Mouse (Mus musculus) midbrain, embryonic 16.5 days (tissue): ENCODE measurements around the gene Acin1. TPM values are rescaled to one million over a fixed set of nuclear protein-coding genes. Genes with fewer than 3 reads are reported as not detected.

ENCODE experiments used
- ATAC-seq: fragments of 200-750 bp; cut with Nextera tagmentation; 2 replicates; pipeline ENCODE4 v1.8.0; 2017; ENCODE audit warnings: moderate TSS enrichment
- H3K27ac ChIP-seq: fragments of 300-500 bp; sonication (generic); 2 replicates; pipeline ENCODE4 v1.5.1; 2014; ENCODE audit warnings: mild to moderate bottlenecking, low read length, mixed read lengths
- H3K27me3 ChIP-seq: fragments of 300-500 bp; sonication (generic); 2 replicates; pipeline ENCODE4 v1.6.1; 2014; ENCODE audit warnings: low read depth, low read length, mixed read lengths; ENCODE audit not compliant: control insufficient read depth, insufficient read depth
- H3K36me3 ChIP-seq: fragments of 300-500 bp; sonication (generic); 2 replicates; pipeline ENCODE4 v1.6.1; 2014; ENCODE audit warnings: mild to moderate bottlenecking, low read length, moderate library complexity, mixed read lengths; ENCODE audit not compliant: control insufficient read depth, insufficient read depth
- H3K4me1 ChIP-seq: fragments of 300-500 bp; sonication (generic); 2 replicates; pipeline ENCODE4 v1.6.1; 2014; ENCODE audit warnings: mild to moderate bottlenecking, low read length, mixed read lengths; ENCODE audit not compliant: control insufficient read depth, insufficient read depth
- H3K4me2 ChIP-seq: fragments of 300-500 bp; sonication (generic); 2 replicates; pipeline ENCODE4 v1.6.1; 2014; ENCODE audit warnings: mild to moderate bottlenecking, low read length, mixed read lengths
- H3K4me3 ChIP-seq: fragments of 300-500 bp; sonication (generic); 2 replicates; pipeline ENCODE4 v1.5.1; 2014; ENCODE audit warnings: low read depth, mild to moderate bottlenecking, low read length, moderate library complexity, mixed read lengths
- H3K9ac ChIP-seq: fragments of 300-500 bp; sonication (generic); 2 replicates; pipeline ENCODE4 v1.6.1; 2014; ENCODE audit warnings: low read depth, low read length, mixed read lengths
- H3K9me3 ChIP-seq: fragments of 300-500 bp; sonication (generic); replicated peaks from 2 replicates; pipeline ENCODE4 v1.6.1; 2014; ENCODE audit warnings: mild to moderate bottlenecking, low read length, mixed read lengths; ENCODE audit not compliant: control insufficient read depth, poor library complexity, severe bottlenecking
- WGBS: fragments of 180-500 bp; shearing (Covaris S2); extraction: QIAGEN DNeasy Blood & Tissue Kit; methylation state at CpG from one replicate; pipeline ENCODE4 v1.1.7; 2014; 5-methylcytosine and 5-hydroxymethylcytosine counted together
- polyA plus RNA-seq: library from polyadenylated mRNA; unstranded; fragments of >200 nt; fragmentation: Nextera tagmentation; extraction: Ambion mirVana; gene quantifications from 2 replicates; pipeline ENCODE4 v1.2.1, GENCODE M21; 2015

Acin1 gene
- polyA plus RNA-seq, 1 experiment from 2014 or later: 108 TPM

GRCm38 (mm10) chr14:54642224-54642944 lies 44.3 kb downstream of the Acin1 start:
- H3K36me3 ChIP-seq: peaks cover 50% of the 10 kb centered on the region
- 74% methylated on average over 25 of the region's 25 CpGs for WGBS
- no peak overlapping the region for H3K4me3 ChIP-seq
- no peak for ATAC-seq
- no peaks in the 10 kb centered on the region for H3K27me3 ChIP-seq
- no peak overlapping the region for H3K4me2 ChIP-seq
- H3K27ac ChIP-seq: no peak overlapping the region
- no peaks in the 10 kb centered on the region for H3K9me3 ChIP-seq
- H3K9ac ChIP-seq: no peak overlapping the region
- peaks cover 18% of the 10 kb centered on the region for H3K4me1 ChIP-seq

GRCm38 (mm10) chr14:54641305-54641969 lies 45.3 kb downstream of the Acin1 start, which contains the start of gene Cdh24:
Gene Cdh24, minus strand, starts transcription at chr14:54641364.
- Histone ChIP-seq H3K4me1 (peaks cover 18% of the 10 kb centered on the region), H3K27me3 (no peaks in the 10 kb centered on the region), H3K4me3 (peak within 1 kb of the TSS; percentile 82), H3K27ac (peak within 1 kb of the TSS; percentile 93), H3K36me3 (peaks cover 43% of the 10 kb centered on the region), H3K9ac (peak within 1 kb of the TSS; percentile 100), H3K9me3 (no peaks in the 10 kb centered on the region), H3K4me2 (peak within 1 kb of the TSS; percentile 63)
- peak; percentile 93 for ATAC-seq
- WGBS: under 1% methylated on average over 50 of the region's 52 CpGs

GRCm38 (mm10) chr14:54640946-54641304 lies 45.8 kb downstream of the Acin1 start, which contains the start of gene Gm17606:
Gene Gm17606, plus strand, starts transcription at chr14:54640952.
- Histone ChIP-seq H3K27ac (peak within 1 kb of the TSS; percentile 93), H3K9me3 (no peaks in the 10 kb centered on the region), H3K4me1 (peaks cover 18% of the 10 kb centered on the region), H3K4me3 (peak within 1 kb of the TSS; percentile 82), H3K27me3 (no peaks in the 10 kb centered on the region), H3K9ac (peak within 1 kb of the TSS; percentile 100), H3K4me2 (peak within 1 kb of the TSS; percentile 63), H3K36me3 (peaks cover 43% of the 10 kb centered on the region)
- WGBS: under 1% methylated on average over 23 of the region's 28 CpGs
- ATAC-seq: peak; percentile 25; the same call in 1 of the 2 replicates

- 12% methylated on average over 4 of the region's 4 CpGs for WGBS
- ATAC-seq: no peak
- Histone ChIP-seq H3K27ac (no peak overlapping the region), H3K4me2 (peak overlapping the region; percentile 63), H3K4me3 (peak overlapping the region; percentile 82), H3K4me1 (peaks cover 18% of the 10 kb centered on the region), H3K9me3 (no peaks in the 10 kb centered on the region), H3K27me3 (no peaks in the 10 kb centered on the region), H3K36me3 (peaks cover 39% of the 10 kb centered on the region), H3K9ac (peak overlapping the region; percentile 69)
Measured at GRCm38 (mm10) chr14:54640121-54640520, 46.6 kb downstream of the Acin1 start.

GRCm38 (mm10) chr14:54638210-54638609 lies 48.5 kb downstream of the Acin1 start:
- Histone ChIP-seq H3K9ac (peak overlapping the region; percentile 32; the same call in 1 of the 2 replicates), H3K4me3 (no peak overlapping the region), H3K36me3 (peaks cover 24% of the 10 kb centered on the region), H3K4me1 (peaks cover 18% of the 10 kb centered on the region), H3K4me2 (no peak overlapping the region), H3K27ac (no peak overlapping the region), H3K27me3 (no peaks in the 10 kb centered on the region), H3K9me3 (no peaks in the 10 kb centered on the region)
- WGBS: 77% methylated on average over 5 of the region's 5 CpGs
- ATAC-seq: no peak

- Histone ChIP-seq H3K36me3 (peaks cover 25% of the 10 kb centered on the region), H3K27me3 (no peaks in the 10 kb centered on the region), H3K4me3 (no peak overlapping the region), H3K4me2 (no peak overlapping the region), H3K27ac (no peak overlapping the region), H3K9me3 (no peaks in the 10 kb centered on the region), H3K4me1 (peaks cover 18% of the 10 kb centered on the region), H3K9ac (no peak overlapping the region)
- 52% methylated on average over 8 of the region's 8 CpGs for WGBS
- ATAC-seq: no peak
Measured at GRCm38 (mm10) chr14:54636954-54637353, 49.8 kb downstream of the Acin1 start.

- WGBS: 90% methylated on average over 4 of the region's 4 CpGs
- no peak for ATAC-seq
- Histone ChIP-seq H3K4me2 (no peak overlapping the region), H3K4me3 (no peak overlapping the region), H3K9ac (no peak overlapping the region), H3K4me1 (peaks cover 8% of the 10 kb centered on the region), H3K27ac (no peak overlapping the region), H3K9me3 (no peaks in the 10 kb centered on the region), H3K36me3 (peaks cover 41% of the 10 kb centered on the region), H3K27me3 (no peaks in the 10 kb centered on the region)
Measured at GRCm38 (mm10) chr14:54634182-54634581, 52.5 kb downstream of the Acin1 start.

- WGBS: 93% methylated on average over 35 of the region's 37 CpGs
- H3K27ac ChIP-seq: no peak overlapping the region
- no peak overlapping the region for H3K4me2 ChIP-seq
- H3K9me3 ChIP-seq: no peaks in the 10 kb centered on the region
- no peaks in the 10 kb centered on the region for H3K27me3 ChIP-seq
- H3K36me3 ChIP-seq: peaks cover 41% of the 10 kb centered on the region
- H3K9ac ChIP-seq: no peak overlapping the region
- ATAC-seq: no peak
- H3K4me3 ChIP-seq: no peak overlapping the region
- no peaks in the 10 kb centered on the region for H3K4me1 ChIP-seq
Measured at GRCm38 (mm10) chr14:54632252-54632651, 54.5 kb downstream of the Acin1 start.

- peak overlapping the region; percentile 30; the same call in 1 of the 2 replicates for H3K9ac ChIP-seq
- no peaks in the 10 kb centered on the region for H3K9me3 ChIP-seq
- no peak for ATAC-seq
- peaks cover 38% of the 10 kb centered on the region for H3K36me3 ChIP-seq
- WGBS: 55% methylated on average over 4 of the region's 4 CpGs
- H3K27ac ChIP-seq: peak overlapping the region; percentile 22; the same call in 1 of the 2 replicates
- no peak overlapping the region for H3K4me2 ChIP-seq
- no peaks in the 10 kb centered on the region for H3K4me1 ChIP-seq
- H3K4me3 ChIP-seq: no peak overlapping the region
- H3K27me3 ChIP-seq: no peaks in the 10 kb centered on the region
Measured at GRCm38 (mm10) chr14:54631240-54631599, 55.5 kb downstream of the Acin1 start.
